Mouse (Mus musculus): ENCODE measurements around the gene Pdzrn4. TPM values are rescaled to one million over a fixed set of nuclear protein-coding genes. Genes with fewer than 3 reads are reported as not detected.

Gene Pdzrn4
- total and polyA plus RNA-seq, 3 experiments = not detected

DNA sequence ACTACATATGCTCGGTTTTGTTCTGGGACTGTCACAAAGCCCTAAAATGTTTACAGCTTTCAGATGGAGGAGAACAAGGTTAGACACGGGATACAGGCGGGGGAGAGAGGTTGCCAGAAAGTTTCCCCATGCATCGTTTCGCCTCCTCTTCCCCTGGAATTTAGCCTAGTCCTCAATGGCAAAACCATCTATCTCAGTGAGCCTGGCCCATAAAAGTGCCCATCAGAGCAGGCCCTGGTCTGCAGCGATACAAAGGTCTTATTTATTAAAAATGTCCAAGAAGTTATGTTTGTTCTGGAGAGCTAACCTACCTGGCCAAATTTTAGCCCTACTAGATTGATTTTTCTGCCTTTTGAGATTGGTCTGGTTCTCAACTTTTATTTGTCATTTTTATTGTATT, 165.5 kb downstream of the Pdzrn4 start:
- Histone ChIP-seq H3K4me1 (ENCODE audit: control insufficient read depth in 1 of 2, insufficient read depth in 2 of 2, low read length in 2 of 2) (no peaks in the 10 kb centered on the region), H3K36me3 (ENCODE audit: control insufficient read depth in 1 of 2, insufficient read depth in 2 of 2, low read length in 2 of 2) (no peaks in the 10 kb centered on the region), H3K9ac (ENCODE audit: control insufficient read depth, low read depth, low read length, poor library complexity, severe bottlenecking) (no peak overlapping the region), H3K27ac (ENCODE audit: control insufficient read depth, low read depth, low read length) (no peak overlapping the region), H3K9me3 (replicated peaks; ENCODE audit: insufficient read depth, low read length) (no peaks in the 10 kb centered on the region), H3K79me2 (ENCODE audit: control insufficient read depth, insufficient read depth, low read length, poor library complexity) (no peaks in the 10 kb centered on the region), H3K4me3 (ENCODE audit: control insufficient read depth in 1 of 2, insufficient read depth in 1 of 2, low read depth in 2 of 2, low read length in 2 of 2) (no peak overlapping the region), H3K27me3 (ENCODE audit: control insufficient read depth in 1 of 2, insufficient read depth in 2 of 2, low read length in 2 of 2) (no peaks in the 10 kb centered on the region)
- TF ChIP-seq USF1 (IDR thresholded peaks at IDR 0.05; ENCODE audit: low read depth, low read length) (no peak), UBTF (IDR thresholded peaks at IDR 0.05; ENCODE audit: borderline replicate concordance, insufficient read depth, low read depth, low read length) (no peak), BHLHE40 (IDR thresholded peaks at IDR 0.05; ENCODE audit: borderline replicate concordance, low read depth, low read length) (no peak), MAZ (IDR thresholded peaks at IDR 0.05; ENCODE audit: low read depth, low read length) (no peak), MYC (IDR thresholded peaks at IDR 0.05; ENCODE audit: low read depth, low read length) (no peak), MXI1 (IDR thresholded peaks at IDR 0.05; ENCODE audit: low read depth, low read length) (no peak), RAD21 (IDR thresholded peaks at IDR 0.05; ENCODE audit: low read depth, low read length) (no peak), GABPA (IDR thresholded peaks at IDR 0.05; ENCODE audit: low read depth, low read length) (no peak), TBP (IDR thresholded peaks at IDR 0.05; ENCODE audit: low read depth, low read length) (no peak), KAT2A (conservative IDR thresholded peaks at IDR 0.05; ENCODE audit: low read depth, low read length) (no peak), SMC3 (IDR thresholded peaks at IDR 0.05; ENCODE audit: low read depth, low read length) (no peak), MYB (IDR thresholded peaks at IDR 0.05; ENCODE audit: low read depth, low read length) (no peak), ZC3H11A (IDR thresholded peaks at IDR 0.05; ENCODE audit: low read depth, low read length) (no peak), CTCF (IDR thresholded peaks at IDR 0.05 in 2 of 3, conservative IDR thresholded peaks at IDR 0.05 in 1 of 3; ENCODE audit: control insufficient read depth in 1 of 3, insufficient read depth in 1 of 3, low read depth in 2 of 3, low read length in 3 of 3, poor library complexity in 1 of 3, severe bottlenecking in 1 of 3) (no peak), POLR2AphosphoS2 (IDR thresholded peaks at IDR 0.05; ENCODE audit: low read length) (no peak), CHD1 (IDR thresholded peaks at IDR 0.05; ENCODE audit: low read depth, low read length) (no peak), ZMIZ1 (IDR thresholded peaks at IDR 0.05; ENCODE audit: low read depth, low read length) (no peak), TCF12 (IDR thresholded peaks at IDR 0.05; ENCODE audit: low read depth, low read length) (no peak), USF2 (IDR thresholded peaks at IDR 0.05; ENCODE audit: borderline replicate concordance in 1 of 2, insufficient read depth in 1 of 2, low read depth in 1 of 2, low read length in 2 of 2) (no peak), RCOR1 (IDR thresholded peaks at IDR 0.05; ENCODE audit: low read depth, low read length) (no peak)
- no peak for DNase-seq (ENCODE audit: low read depth, low spot score)

DNA sequence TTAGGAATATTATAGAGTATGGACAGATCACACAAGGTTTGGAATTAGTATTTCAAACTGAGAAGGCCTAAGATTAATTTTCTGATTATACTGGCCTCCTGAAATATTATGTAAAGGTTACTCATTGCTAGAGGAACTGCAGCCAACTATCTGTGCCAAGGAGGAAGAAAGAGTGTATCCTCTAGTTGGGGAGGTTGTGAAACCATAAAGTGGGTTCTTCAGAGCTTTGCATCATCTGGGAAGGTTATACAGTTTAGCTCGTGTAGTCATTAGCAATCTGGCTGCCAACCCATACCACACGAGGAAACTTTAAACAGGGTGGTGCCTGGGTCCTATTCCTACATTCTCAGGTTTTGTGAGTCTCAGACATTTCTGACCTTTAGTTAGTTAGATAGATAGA, 166.9 kb downstream of the Pdzrn4 start:
- Histone ChIP-seq H3K27me3 (ENCODE audit: control insufficient read depth in 1 of 2, insufficient read depth in 2 of 2, low read length in 2 of 2) (no peaks in the 10 kb centered on the region), H3K79me2 (ENCODE audit: control insufficient read depth, insufficient read depth, low read length, poor library complexity) (no peaks in the 10 kb centered on the region), H3K4me3 (ENCODE audit: control insufficient read depth in 1 of 2, insufficient read depth in 1 of 2, low read depth in 2 of 2, low read length in 2 of 2) (no peak overlapping the region), H3K4me1 (ENCODE audit: control insufficient read depth in 1 of 2, insufficient read depth in 2 of 2, low read length in 2 of 2) (no peaks in the 10 kb centered on the region), H3K9me3 (replicated peaks; ENCODE audit: insufficient read depth, low read length) (no peaks in the 10 kb centered on the region), H3K36me3 (ENCODE audit: control insufficient read depth in 1 of 2, insufficient read depth in 2 of 2, low read length in 2 of 2) (no peaks in the 10 kb centered on the region), H3K9ac (ENCODE audit: control insufficient read depth, low read depth, low read length, poor library complexity, severe bottlenecking) (no peak overlapping the region), H3K27ac (ENCODE audit: control insufficient read depth, low read depth, low read length) (no peak overlapping the region)
- TF ChIP-seq RAD21 (IDR thresholded peaks at IDR 0.05; ENCODE audit: low read depth, low read length) = no peak
- TF ChIP-seq POLR2AphosphoS2 (IDR thresholded peaks at IDR 0.05; ENCODE audit: low read length) = no peak
- TF ChIP-seq USF2 (IDR thresholded peaks at IDR 0.05; ENCODE audit: borderline replicate concordance in 1 of 2, insufficient read depth in 1 of 2, low read depth in 1 of 2, low read length in 2 of 2) = no peak
- no peak for TF ChIP-seq SIN3A (IDR thresholded peaks at IDR 0.05; ENCODE audit: low read length)
- TF ChIP-seq ZMIZ1 (IDR thresholded peaks at IDR 0.05; ENCODE audit: low read depth, low read length) = no peak
- no peak for TF ChIP-seq GABPA (IDR thresholded peaks at IDR 0.05; ENCODE audit: low read depth, low read length)
- no peak for TF ChIP-seq NRF1 (IDR thresholded peaks at IDR 0.05; ENCODE audit: insufficient read depth, low read depth, low read length, poor library complexity, severe bottlenecking)
- TF ChIP-seq POLR2A (IDR thresholded peaks at IDR 0.05; ENCODE audit: control insufficient read depth in 1 of 2, insufficient read depth in 1 of 2, low read depth in 1 of 2, low read length in 2 of 2, poor library complexity in 1 of 2) = no peak
- no peak for TF ChIP-seq SMC3 (IDR thresholded peaks at IDR 0.05; ENCODE audit: low read depth, low read length)
- TF ChIP-seq ELF1 (IDR thresholded peaks at IDR 0.05; ENCODE audit: low read depth, low read length) = no peak
- TF ChIP-seq E2F4 (IDR thresholded peaks at IDR 0.05; ENCODE audit: borderline replicate concordance, low read depth, low read length) = no peak
- no peak for TF ChIP-seq MAZ (IDR thresholded peaks at IDR 0.05; ENCODE audit: low read depth, low read length)
- TF ChIP-seq NELFE (IDR thresholded peaks at IDR 0.05; ENCODE audit: low read depth, low read length) = no peak
- no peak for TF ChIP-seq ZKSCAN1 (IDR thresholded peaks at IDR 0.05; ENCODE audit: low read depth, low read length)
- TF ChIP-seq ZNF384 (IDR thresholded peaks at IDR 0.05; ENCODE audit: low read depth, low read length) = no peak
- no peak for TF ChIP-seq CHD1 (IDR thresholded peaks at IDR 0.05; ENCODE audit: low read depth, low read length)
- TF ChIP-seq GATA1 (IDR thresholded peaks at IDR 0.05; ENCODE audit: low read depth, low read length) = no peak
- TF ChIP-seq MYB (IDR thresholded peaks at IDR 0.05; ENCODE audit: low read depth, low read length) = no peak
- no peak for TF ChIP-seq BHLHE40 (IDR thresholded peaks at IDR 0.05; ENCODE audit: borderline replicate concordance, low read depth, low read length)
- no peak for DNase-seq (ENCODE audit: low read depth, low spot score)

All from MEL (cell line).